Mouse (Mus musculus) myocyte (in vitro differentiated cells): ENCODE results near the gene Dnah2. TPM values are rescaled to one million over a fixed set of nuclear protein-coding genes. Genes with fewer than 3 reads are reported as not detected.

Experiments
- H3K27me3 ChIP-seq: one replicate; pipeline ENCODE4 v1.6.1; 2011; ENCODE audit not compliant: control insufficient read depth, insufficient read depth, insufficient read length
- H3K36me3 ChIP-seq: one replicate; pipeline ENCODE4 v1.6.1; 2011; ENCODE audit not compliant: control insufficient read depth, insufficient read depth
- H3K4me2 ChIP-seq: one replicate; pipeline ENCODE4 v1.6.1; 2011; ENCODE audit warnings: low read depth, control low read depth
- H3K4me3 ChIP-seq: one replicate; pipeline ENCODE4 v1.5.1; 2011; ENCODE audit warnings: mild to moderate bottlenecking, control low read depth, moderate library complexity
- H3K79me2 ChIP-seq: one replicate; pipeline ENCODE4 v1.6.1; 2011; ENCODE audit not compliant: control insufficient read depth, insufficient read depth
- H3ac ChIP-seq: one replicate; pipeline ENCODE4 v1.6.1; 2011; ENCODE audit not compliant: control insufficient read depth, insufficient read length
- CEBPB ChIP-seq: IDR thresholded peaks from 2 replicates; pipeline ENCODE4 v1.6.1; 2011; ENCODE audit warnings: mild to moderate bottlenecking, moderate library complexity; ENCODE audit not compliant: poor library complexity, insufficient read depth, severe bottlenecking
- E2F4 ChIP-seq: IDR thresholded peaks from one replicate; pipeline ENCODE4 v1.6.1; 2011; ENCODE audit warnings: mild to moderate bottlenecking, control low read depth, moderate library complexity; ENCODE audit not compliant: insufficient read depth
- MAX ChIP-seq: IDR thresholded peaks from one replicate; pipeline ENCODE4 v1.6.1; 2011; ENCODE audit warnings: low read depth, mild to moderate bottlenecking, control low read depth
- MYOD1 ChIP-seq, 3 experiments: IDR thresholded peaks; one replicate each; pipeline ENCODE4 v1.6.1; 2011; ENCODE audit warnings: control low read depth in 2 of 3, low read depth in 2 of 3, mild to moderate bottlenecking in 2 of 3, moderate library complexity in 1 of 3; ENCODE audit not compliant: insufficient read length in 2 of 3, control insufficient read depth in 1 of 3
- MYOG ChIP-seq, 3 experiments: IDR thresholded peaks; one replicate each; pipeline ENCODE4 v1.6.1; 2011; ENCODE audit warnings: control low read depth in 2 of 3, low read depth in 2 of 3, mild to moderate bottlenecking in 2 of 3; ENCODE audit not compliant: insufficient read length in 2 of 3, control insufficient read depth in 1 of 3, insufficient read depth in 1 of 3
- POLR2A ChIP-seq: IDR thresholded peaks from one replicate; pipeline ENCODE4 v1.6.1; 2011; ENCODE audit warnings: low read depth, mild to moderate bottlenecking, control low read depth, moderate library complexity; ENCODE audit not compliant: insufficient read length
- POLR2AphosphoS2 ChIP-seq: IDR thresholded peaks from one replicate; pipeline ENCODE4 v1.6.1; 2011; ENCODE audit warnings: low read depth, control low read depth; ENCODE audit not compliant: insufficient read length
- REST ChIP-seq: IDR thresholded peaks from one replicate; pipeline ENCODE4 v1.6.1; 2011; ENCODE audit warnings: mild to moderate bottlenecking, control low read depth, moderate library complexity; ENCODE audit not compliant: insufficient read depth, insufficient read length
- SRF ChIP-seq: IDR thresholded peaks from one replicate; pipeline ENCODE4 v1.6.1; 2011; ENCODE audit warnings: low read depth; ENCODE audit not compliant: control insufficient read depth, insufficient read length
- TCF12 ChIP-seq: IDR thresholded peaks from one replicate; pipeline ENCODE4 v1.6.1; 2011; ENCODE audit warnings: mild to moderate bottlenecking, control low read depth; ENCODE audit not compliant: poor library complexity, insufficient read depth, severe bottlenecking
- TCF3 ChIP-seq: IDR thresholded peaks from one replicate; pipeline ENCODE4 v1.6.1; 2011; ENCODE audit warnings: low read depth, control low read depth; ENCODE audit not compliant: insufficient read length
- USF1 ChIP-seq: IDR thresholded peaks from one replicate; pipeline ENCODE4 v1.6.1; 2011; ENCODE audit warnings: low read depth, mild to moderate bottlenecking, control low read depth, moderate library complexity
- polyA plus RNA-seq: library from polyadenylated mRNA; unstranded; fragments of >200 nt; fragmentation: generic; extraction: Trizol; gene quantifications from one replicate; pipeline ENCODE4 v1.2.1, GENCODE M21; 2012; ENCODE audit warnings: missing spikeins

Gene Dnah2
- polyA plus RNA-seq, 1 experiment = 0.24 TPM

DNA sequence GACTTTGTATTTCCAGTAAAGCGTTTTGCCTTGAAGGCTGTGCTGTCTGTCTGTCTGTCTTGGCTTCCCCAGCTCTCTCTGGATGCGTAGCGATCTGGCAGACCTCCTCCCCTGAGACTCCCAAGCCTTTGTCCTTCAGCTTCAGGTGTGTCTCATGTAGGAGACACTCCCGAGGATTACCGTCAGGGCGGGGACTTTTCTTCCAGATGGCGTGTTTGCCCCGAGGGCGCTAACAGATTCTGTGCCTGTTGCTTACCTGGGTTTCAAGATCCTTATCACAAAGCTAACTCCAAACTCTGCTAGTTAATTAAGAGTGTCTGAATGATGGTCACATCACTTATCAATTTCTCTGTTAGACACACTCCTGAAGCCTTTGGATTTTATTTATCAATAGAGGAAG lies 79.6 kb downstream of the Dnah2 start:
- Histone ChIP-seq H3K79me2 (no peaks in the 10 kb centered on the region), H3ac (no peak overlapping the region)

GRCm38 (mm10) chr11:69463996-69464395 lies 84.9 kb downstream of the Dnah2 start:
- Histone ChIP-seq H3K79me2 (no peaks in the 10 kb centered on the region), H3K36me3 (no peaks in the 10 kb centered on the region)

More for the DNA sequence above, 79.6 kb downstream of the Dnah2 start:
- no peak overlapping the region for H3K4me2 ChIP-seq
- H3K36me3 ChIP-seq = no peaks in the 10 kb centered on the region
- no peaks in the 10 kb centered on the region for H3K27me3 ChIP-seq
- H3K4me3 ChIP-seq = no peak overlapping the region
- TF ChIP-seq E2F4 = no peak
- no peak for TF ChIP-seq USF1
- TF ChIP-seq TCF3 = no peak
- TF ChIP-seq POLR2AphosphoS2 = no peak
- TF ChIP-seq REST = no peak

DNA sequence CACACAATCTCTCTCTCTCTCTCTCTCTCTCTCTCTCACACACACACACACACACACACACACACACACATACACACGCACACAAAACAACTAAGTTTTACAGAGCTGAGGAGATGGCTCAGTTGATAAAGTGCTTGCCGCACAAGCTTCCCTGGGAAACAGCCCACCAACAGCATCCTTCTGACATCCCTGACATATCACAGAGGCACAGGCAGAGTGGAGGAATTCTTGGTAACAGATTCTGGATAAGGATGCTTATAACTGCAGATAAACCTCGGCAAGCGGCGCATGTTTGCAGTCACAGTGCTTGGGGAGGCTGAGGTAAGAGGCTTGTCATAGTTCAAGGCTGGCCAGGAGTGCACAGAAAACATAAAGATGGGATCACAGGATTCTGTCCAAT lies 87.3 kb downstream of the Dnah2 start:
- Histone ChIP-seq H3K4me3 (no peak overlapping the region), H3ac (no peak overlapping the region), H3K36me3 (no peaks in the 10 kb centered on the region), H3K27me3 (no peaks in the 10 kb centered on the region), H3K4me2 (no peak overlapping the region), H3K79me2 (no peaks in the 10 kb centered on the region)
- TF ChIP-seq REST (no peak), E2F4 (no peak), POLR2AphosphoS2 (no peak)

More at GRCm38 (mm10) chr11:69463996-69464395, 84.9 kb downstream of the Dnah2 start:
- Histone ChIP-seq H3K4me3 (no peak overlapping the region), H3ac (no peak overlapping the region), H3K4me2 (no peak overlapping the region), H3K27me3 (no peaks in the 10 kb centered on the region)
- TF ChIP-seq TCF12 (no peak), E2F4 (no peak), SRF (no peak), MYOD1 (IDR thresholded peaks at IDR 0.05; ENCODE audit: control insufficient read depth in 1 of 3, insufficient read length in 2 of 3, low read depth in 2 of 3) (no peak), POLR2A (no peak), USF1 (no peak), CEBPB (no peak), MAX (no peak), TCF3 (no peak), MYOG (IDR thresholded peaks at IDR 0.05; ENCODE audit: control insufficient read depth in 1 of 3, insufficient read depth in 1 of 3, insufficient read length in 2 of 3, low read depth in 2 of 3) (no peak), REST (no peak), POLR2AphosphoS2 (no peak)

DNA sequence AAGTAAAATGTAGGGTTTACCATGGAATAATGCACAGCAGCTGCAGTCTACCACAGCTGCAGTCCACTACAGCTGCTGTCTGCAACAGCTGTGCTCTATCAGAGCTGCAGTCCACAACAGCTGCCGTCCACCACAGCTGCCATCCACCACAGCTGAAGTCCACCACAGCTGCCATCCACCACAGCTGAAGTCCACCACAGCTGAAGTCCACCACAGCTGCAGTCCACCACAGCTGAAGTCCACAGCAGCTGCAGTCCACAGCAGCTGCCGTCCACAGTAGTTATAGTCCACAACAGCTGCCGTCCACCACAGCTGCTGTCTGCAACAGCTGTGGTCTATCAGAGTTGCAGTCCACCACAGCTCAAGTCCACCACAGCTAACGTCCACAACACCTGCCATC lies 89.0 kb downstream of the Dnah2 start:
- Histone ChIP-seq H3K36me3 (no peaks in the 10 kb centered on the region), H3K4me3 (no peak overlapping the region), H3K4me2 (no peak overlapping the region), H3ac (no peak overlapping the region), H3K27me3 (no peaks in the 10 kb centered on the region), H3K79me2 (no peaks in the 10 kb centered on the region)
- no peak for TF ChIP-seq POLR2AphosphoS2
- peak; percentile 73 for TF ChIP-seq TCF12
- no peak for TF ChIP-seq E2F4
- no peak for TF ChIP-seq USF1
- TF ChIP-seq MYOD1 (IDR thresholded peaks at IDR 0.05; ENCODE audit: control insufficient read depth in 1 of 3, insufficient read length in 2 of 3, low read depth in 2 of 3) = peak; percentile 38 to 93 (median 91)
- peak; percentile 97 for TF ChIP-seq TCF3
- TF ChIP-seq MYOG (IDR thresholded peaks at IDR 0.05; ENCODE audit: control insufficient read depth in 1 of 3, insufficient read depth in 1 of 3, insufficient read length in 2 of 3, low read depth in 2 of 3) = peak; percentile 80 to 99 (median 98)
- no peak for TF ChIP-seq POLR2A

- Histone ChIP-seq H3K4me2 (peak overlapping the region; percentile 18), H3K4me3 (no peak overlapping the region), H3K36me3 (no peaks in the 10 kb centered on the region), H3ac (no peak overlapping the region), H3K27me3 (no peaks in the 10 kb centered on the region), H3K79me2 (no peaks in the 10 kb centered on the region)
- TF ChIP-seq CEBPB (no peak), MYOG (IDR thresholded peaks at IDR 0.05; ENCODE audit: control insufficient read depth in 1 of 3, insufficient read depth in 1 of 3, insufficient read length in 2 of 3, low read depth in 2 of 3) (peak; percentile 70 to 98 (median 85)), USF1 (no peak), MYOD1 (IDR thresholded peaks at IDR 0.05; ENCODE audit: control insufficient read depth in 1 of 3, insufficient read length in 2 of 3, low read depth in 2 of 3) (peak; percentile 17 to 93 (median 81)), TCF3 (peak; percentile 49), SRF (no peak), POLR2AphosphoS2 (no peak), E2F4 (no peak), POLR2A (no peak), REST (no peak)
Observed at GRCm38 (mm10) chr11:69457006-69457579, 91.8 kb downstream of the Dnah2 start.
